Mouse (Mus musculus) limb, embryonic 10.5 days (tissue): ENCODE data around the gene Usp35. TPM values are rescaled to one million over a fixed set of nuclear protein-coding genes. Genes with fewer than 3 reads are reported as not detected.

Experiments used
- DNase-seq: peaks from one replicate; pipeline ENCODE4 v3.0.0-alpha.2; 2017; ENCODE audit warnings: low spot score
- H3K27ac ChIP-seq: fragments of 300-500 bp; sonication (generic); 2 replicates; pipeline ENCODE4 v1.5.1; 2016; ENCODE audit warnings: mild to moderate bottlenecking
- H3K27me3 ChIP-seq: fragments of 300-500 bp; sonication (generic); 2 replicates; pipeline ENCODE4 v1.6.1; 2016; ENCODE audit warnings: low read depth, mild to moderate bottlenecking; ENCODE audit not compliant: poor library complexity, severe bottlenecking
- H3K36me3 ChIP-seq: fragments of 300-500 bp; sonication (generic); 2 replicates; pipeline ENCODE4 v1.6.1; 2016; ENCODE audit warnings: mild to moderate bottlenecking, moderate library complexity
- H3K4me1 ChIP-seq: fragments of 300-500 bp; sonication (generic); 2 replicates; pipeline ENCODE4 v1.6.1; 2016
- H3K4me3 ChIP-seq: fragments of 300-500 bp; sonication (generic); 2 replicates; pipeline ENCODE4 v1.5.1; 2016; ENCODE audit warnings: mild to moderate bottlenecking, moderate library complexity
- H3K9me3 ChIP-seq: fragments of 300-500 bp; sonication (generic); replicated peaks from 2 replicates; pipeline ENCODE4 v1.6.1; 2016; ENCODE audit warnings: mild to moderate bottlenecking
- WGBS: fragments of 180-500 bp; shearing (Covaris S2); methylation state at CpG from one replicate; pipeline ENCODE4 v1.1.7; 2016; 5-methylcytosine and 5-hydroxymethylcytosine counted together
- polyA plus RNA-seq: library from polyadenylated mRNA; unstranded; fragments of >200 nt; fragmentation: Nextera tagmentation; extraction: Ambion mirVana; gene quantifications from 2 replicates; pipeline ENCODE4 v1.2.1, GENCODE M21; 2016

The Usp35 gene
- polyA plus RNA-seq, 1 experiment from 2014 or later, result 2.0 TPM

- no peaks in the 10 kb centered on the region for H3K4me1 ChIP-seq
- DNase-seq, result no peak
- H3K27me3 ChIP-seq, result no peaks in the 10 kb centered on the region
- no peaks in the 10 kb centered on the region for H3K9me3 ChIP-seq
- no peak overlapping the region for H3K4me3 ChIP-seq
- no peak overlapping the region for H3K27ac ChIP-seq
- 69% methylated on average over 18 of the region's 18 CpGs for WGBS
- no peaks in the 10 kb centered on the region for H3K36me3 ChIP-seq
Observed at GRCm38 (mm10) chr7:97340907-97341849, 9.4 kb upstream of the Usp35 start.

- no peak for DNase-seq
- 93% methylated on average over 7 of the region's 7 CpGs for WGBS
Observed at GRCm38 (mm10) chr7:97339623-97340022, 7.8 kb upstream of the Usp35 start.

GRCm38 (mm10) chr7:97338593-97338992 is 6.8 kb upstream of the Usp35 start:
- no peak for DNase-seq
- H3K36me3 ChIP-seq, result no peaks in the 10 kb centered on the region

More at GRCm38 (mm10) chr7:97339623-97340022, 7.8 kb upstream of the Usp35 start:
- no peak overlapping the region for H3K4me3 ChIP-seq
- H3K9me3 ChIP-seq, result no peaks in the 10 kb centered on the region
- no peaks in the 10 kb centered on the region for H3K4me1 ChIP-seq
- H3K36me3 ChIP-seq, result no peaks in the 10 kb centered on the region
- H3K27ac ChIP-seq, result no peak overlapping the region
- H3K27me3 ChIP-seq, result no peaks in the 10 kb centered on the region

GRCm38 (mm10) chr7:97336678-97337077 is 4.9 kb upstream of the Usp35 start:
- no peak for DNase-seq
- Histone ChIP-seq H3K36me3 (no peaks in the 10 kb centered on the region), H3K27ac (no peak overlapping the region), H3K9me3 (no peaks in the 10 kb centered on the region), H3K4me3 (no peak overlapping the region), H3K27me3 (no peaks in the 10 kb centered on the region), H3K4me1 (peaks cover 15% of the 10 kb centered on the region)
- WGBS, result 86% methylated on average over 1 of the region's 1 CpGs

More at GRCm38 (mm10) chr7:97338593-97338992, 6.8 kb upstream of the Usp35 start:
- H3K4me1 ChIP-seq, result no peaks in the 10 kb centered on the region
- WGBS, result 84% methylated on average over 4 of the region's 4 CpGs
- H3K27ac ChIP-seq, result no peak overlapping the region
- H3K4me3 ChIP-seq, result no peak overlapping the region
- no peaks in the 10 kb centered on the region for H3K27me3 ChIP-seq
- no peaks in the 10 kb centered on the region for H3K9me3 ChIP-seq

- no peak for DNase-seq
- H3K4me3 ChIP-seq, result no peak overlapping the region
- H3K27ac ChIP-seq, result no peak overlapping the region
- peaks cover 26% of the 10 kb centered on the region for H3K4me1 ChIP-seq
- no peaks in the 10 kb centered on the region for H3K36me3 ChIP-seq
- H3K27me3 ChIP-seq, result no peaks in the 10 kb centered on the region; the same call in 1 of the 2 replicates
- 94% methylated on average over 2 of the region's 2 CpGs for WGBS
- no peaks in the 10 kb centered on the region for H3K9me3 ChIP-seq
Observed at GRCm38 (mm10) chr7:97334406-97334805, 2.6 kb upstream of the Usp35 start.

- peaks cover 26% of the 10 kb centered on the region for H3K4me1 ChIP-seq
- no peaks in the 10 kb centered on the region for H3K36me3 ChIP-seq
- no peak overlapping the region for H3K27ac ChIP-seq
- H3K4me3 ChIP-seq, result peak overlapping the region; percentile 70; the same call in 1 of the 2 replicates
- H3K9me3 ChIP-seq, result no peaks in the 10 kb centered on the region
- 92% methylated on average over 6 of the region's 6 CpGs for WGBS
- peaks cover 7% of the 10 kb centered on the region; the same call in 1 of the 2 replicates for H3K27me3 ChIP-seq
- no peak for DNase-seq
Observed at GRCm38 (mm10) chr7:97333113-97333898, 1.5 kb upstream of the Usp35 start.

GRCm38 (mm10) chr7:97332667-97333041 is 834 bp upstream of the Usp35 start:
- peaks cover 26% of the 10 kb centered on the region for H3K4me1 ChIP-seq
- peak overlapping the region; percentile 87 for H3K27ac ChIP-seq
- DNase-seq, result no peak
- no peaks in the 10 kb centered on the region for H3K36me3 ChIP-seq
- peaks cover 10% of the 10 kb centered on the region for H3K27me3 ChIP-seq
- H3K9me3 ChIP-seq, result no peaks in the 10 kb centered on the region
- peak overlapping the region; percentile 70 for H3K4me3 ChIP-seq
- 6% methylated on average over 9 of the region's 9 CpGs for WGBS

- 75% methylated on average over 11 of the region's 11 CpGs for WGBS
- peak overlapping the region; percentile 70 for H3K4me3 ChIP-seq
Observed at GRCm38 (mm10) chr7:97330931-97331645, 732 bp downstream of the Usp35 start.

GRCm38 (mm10) chr7:97329676-97330075 is 2.1 kb downstream of the Usp35 start:
- peaks cover 34% of the 10 kb centered on the region for H3K4me1 ChIP-seq
- no peak for DNase-seq
- H3K36me3 ChIP-seq, result no peaks in the 10 kb centered on the region
- H3K4me3 ChIP-seq, result no peak overlapping the region
- no peaks in the 10 kb centered on the region for H3K9me3 ChIP-seq
- peaks cover 40% of the 10 kb centered on the region for H3K27me3 ChIP-seq
- H3K27ac ChIP-seq, result no peak overlapping the region
- WGBS, result 89% methylated on average over 3 of the region's 3 CpGs

More at GRCm38 (mm10) chr7:97330931-97331645, 732 bp downstream of the Usp35 start:
- H3K36me3 ChIP-seq, result no peaks in the 10 kb centered on the region
- no peaks in the 10 kb centered on the region for H3K9me3 ChIP-seq
- peak overlapping the region; percentile 87 for H3K27ac ChIP-seq
- peaks cover 26% of the 10 kb centered on the region for H3K4me1 ChIP-seq
- no peak for DNase-seq
- peaks cover 26% of the 10 kb centered on the region for H3K27me3 ChIP-seq

- no peaks in the 10 kb centered on the region for H3K36me3 ChIP-seq
- peaks cover 46% of the 10 kb centered on the region for H3K27me3 ChIP-seq
- H3K27ac ChIP-seq, result no peak overlapping the region
- peaks cover 34% of the 10 kb centered on the region for H3K4me1 ChIP-seq
- 76% methylated on average over 13 of the region's 13 CpGs for WGBS
- no peak for DNase-seq
- no peaks in the 10 kb centered on the region for H3K9me3 ChIP-seq
- H3K4me3 ChIP-seq, result no peak overlapping the region
Observed at GRCm38 (mm10) chr7:97328891-97329588, 2.8 kb downstream of the Usp35 start.

GRCm38 (mm10) chr7:97327376-97327775 is 4.4 kb downstream of the Usp35 start:
- Histone ChIP-seq H3K4me3 (no peak overlapping the region), H3K9me3 (no peaks in the 10 kb centered on the region), H3K4me1 (peaks cover 24% of the 10 kb centered on the region), H3K27ac (no peak overlapping the region), H3K27me3 (peaks cover 52% of the 10 kb centered on the region), H3K36me3 (no peaks in the 10 kb centered on the region)
- DNase-seq, result no peak
- WGBS, result 95% methylated on average over 4 of the region's 4 CpGs
